Mouse (Mus musculus): Measurements from ENCODE around the gene Olfr519.

Olfr519 gene

GRCm38 (mm10) chr7:108894320-108894719 is at the start of gene Olfr519:
Olfr519 (minus strand) TSS chr7:108894420.
- no peak for DNase-seq (ENCODE audit: low spot score in 2 of 2)

- no peak for DNase-seq (ENCODE audit: low spot score in 2 of 2)
Observed at GRCm38 (mm10) chr7:108944002-108944401, 49.8 kb upstream of the Olfr519 start.

GRCm38 (mm10) chr7:108941466-108941865 is 47.2 kb upstream of the Olfr519 start:
- DNase-seq (ENCODE audit: low spot score in 2 of 2): peak; percentile 28 to 68

GRCm38 (mm10) chr7:108936591-108936990 is 42.4 kb upstream of the Olfr519 start:
- no peak for DNase-seq (ENCODE audit: low spot score in 2 of 2)

GRCm38 (mm10) chr7:108935411-108935810 is 41.2 kb upstream of the Olfr519 start:
- no peak for DNase-seq (ENCODE audit: low spot score in 2 of 2)

GRCm38 (mm10) chr7:108934836-108935235 is 40.6 kb upstream of the Olfr519 start:
- DNase-seq (ENCODE audit: low spot score in 2 of 2): no peak

GRCm38 (mm10) chr7:108933794-108934731 is 39.8 kb upstream of the Olfr519 start, which contains the start of gene Eif3f:
Eif3f (plus strand) TSS chr7:108934417.
- peak; percentile 83 to 90 for DNase-seq (ENCODE audit: low spot score in 2 of 2)

- no peak for DNase-seq (ENCODE audit: low spot score in 2 of 2)
Observed at GRCm38 (mm10) chr7:108929726-108930393, 35.6 kb upstream of the Olfr519 start, which contains the start of gene Nlrp10. Nlrp10 (minus strand) TSS chr7:108930178.

- DNase-seq (ENCODE audit: low spot score in 2 of 2): no peak
Observed at GRCm38 (mm10) chr7:108928280-108929188, 34.3 kb upstream of the Olfr519 start.

- DNase-seq (ENCODE audit: low spot score in 2 of 2): no peak
Observed at GRCm38 (mm10) chr7:108927043-108927442, 32.8 kb upstream of the Olfr519 start.

- no peak for DNase-seq (ENCODE audit: low spot score in 2 of 2)
Observed at GRCm38 (mm10) chr7:108903969-108904368, 9.7 kb upstream of the Olfr519 start.

- DNase-seq (ENCODE audit: low spot score in 2 of 2): no peak
Observed at GRCm38 (mm10) chr7:108884906-108885305, 9.3 kb downstream of the Olfr519 start, which contains the start of gene Olfr518. Olfr518 (minus strand) TSS chr7:108885006.

GRCm38 (mm10) chr7:108872279-108872678 is 21.9 kb downstream of the Olfr519 start, which contains the start of gene Olfr517:
Olfr517 (minus strand) TSS chr7:108872379.
- no peak for DNase-seq (ENCODE audit: low spot score in 2 of 2)

- no peak for DNase-seq (ENCODE audit: low spot score in 2 of 2)
Observed at GRCm38 (mm10) chr7:108850429-108850828, 43.8 kb downstream of the Olfr519 start, which contains the start of gene Olfr516. Olfr516 (minus strand) TSS chr7:108850529.
